Mouse (Mus musculus) stomach, postnatal 0 days (tissue): ENCODE results near the gene Pik3cd.

ENCODE experiments used
- CTCF ChIP-seq: IDR thresholded peaks from 2 replicates; pipeline ENCODE4 v1.5.1; 2016; ENCODE audit warnings: antibody characterized with exemption, low read depth, mild to moderate bottlenecking, moderate library complexity
- EP300 ChIP-seq: optimal IDR thresholded peaks from 2 replicates; pipeline ENCODE3; 2016; ENCODE audit warnings: antibody characterized with exemption

- TF ChIP-seq CTCF (no peak), EP300 (no peak)
Observed at GRCm38 (mm10) chr4:149600130-149600529, 102.2 kb downstream of the Pik3cd start.
